ENCODE assay signal across 22 mouse cellular contexts in the genomic region with DNA sequence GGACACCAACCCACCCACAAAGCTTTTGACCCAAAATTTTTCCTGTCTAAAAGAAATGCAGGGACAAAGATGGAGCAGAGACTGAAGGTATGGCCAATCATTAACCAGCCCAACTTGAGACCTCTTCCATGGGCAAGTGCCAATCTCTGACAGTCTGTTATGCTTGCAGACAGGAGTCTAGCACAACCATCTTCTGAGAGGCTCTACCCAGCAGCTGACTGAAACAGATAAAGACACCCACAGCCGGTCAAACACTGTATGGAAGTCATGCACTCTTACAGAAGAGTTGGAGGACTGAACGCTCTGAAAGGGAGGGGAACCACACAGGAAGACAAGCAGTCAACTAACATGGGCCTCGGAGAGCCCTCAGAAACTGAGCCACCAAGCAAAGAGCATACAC. TPM values are rescaled to one million over a fixed set of nuclear protein-coding genes. Genes with fewer than 3 reads are reported as not detected.
A peak's percentile ranks its signal among the peaks of the same experiment; 100 is the strongest.
DNase-seq lines count a peak whose midpoint lies in the region; ATAC-seq and TF ChIP-seq lines count a peak whose summit lies in the region.
"Had no signal": no experiment of that assay in that cellular context is flagged by ENCODE, and none has a peak within 500 bp of the region (broad histone marks: within the 10 kb centered on the region; RNA-seq: fewer than 3 reads in every experiment).

No protein-coding gene starts in this region.

- no peak for ATAC-seq in kidney, embryonic 14.5 days (ENCODE audit: low FRiP score, low TSS enrichment)
- ATAC-seq in liver, embryonic 11.5 days (replicated peaks; ENCODE audit: low FRiP score), result peak; percentile 43; the same call in 1 of the 2 replicates
- ATAC-seq in megakaryocyte-erythroid progenitor cell, adult 5-6 weeks (replicated peaks; ENCODE audit: low FRiP score, low TSS enrichment, poor library complexity, severe bottlenecking), result peak; percentile 74
- ATAC-seq: intestine, embryonic 16.5 days; Patski had no signal

- H3K4me1 ChIP-seq in kidney, adult 2 months (ENCODE audit: control insufficient read depth, insufficient read depth, low read length), result no peaks in the 10 kb centered on the region
- H3K4me1 ChIP-seq in kidney, embryonic 14.5 days (ENCODE audit: control insufficient read depth, insufficient read depth, low read length), result no peaks in the 10 kb centered on the region
- H3K4me1 ChIP-seq in MEL (ENCODE audit: control insufficient read depth in 1 of 2, insufficient read depth in 2 of 2, low read length in 2 of 2), result peaks cover 35 to 60% of the 10 kb centered on the region in 2 experiments
- no peaks in the 10 kb centered on the region for H3K4me1 ChIP-seq in liver, embryonic 11.5 days (replicated peaks; ENCODE audit: control insufficient read depth, insufficient read depth, low read length)
- H3K4me1 ChIP-seq in cerebellum, adult 2 months (ENCODE audit: control insufficient read depth, insufficient read depth, low read length), result no peaks in the 10 kb centered on the region
- H3K4me1 ChIP-seq: embryonic facial prominence, embryonic 15.5 days; forebrain, embryonic 12.5 days; hindbrain, embryonic 13.5 days; midbrain, embryonic 10.5 days had no signal

- H3K36me3 ChIP-seq in kidney, adult 2 months (ENCODE audit: control insufficient read depth, insufficient read depth, low read length), result no peaks in the 10 kb centered on the region
- H3K36me3 ChIP-seq in kidney, embryonic 14.5 days (ENCODE audit: control insufficient read depth, insufficient read depth, low read length), result no peaks in the 10 kb centered on the region
- peaks cover 0 to 67% of the 10 kb centered on the region in 2 experiments; a peak in 2 of 4 replicates for H3K36me3 ChIP-seq in MEL (ENCODE audit: control insufficient read depth in 1 of 2, insufficient read depth in 2 of 2, low read length in 2 of 2)
- H3K36me3 ChIP-seq in liver, embryonic 11.5 days (ENCODE audit: control insufficient read depth, insufficient read depth, low read length), result no peaks in the 10 kb centered on the region
- H3K36me3 ChIP-seq: embryonic facial prominence, embryonic 15.5 days; forebrain, embryonic 12.5 days; hindbrain, embryonic 13.5 days; midbrain, embryonic 10.5 days had no signal

- no peak overlapping the region for H3K9ac ChIP-seq in kidney, embryonic 14.5 days (ENCODE audit: low read depth, low read length)
- peak overlapping the region; percentile 55 for H3K9ac ChIP-seq in MEL (ENCODE audit: control insufficient read depth, low read depth, low read length, poor library complexity, severe bottlenecking)
- H3K9ac ChIP-seq in liver, embryonic 11.5 days (ENCODE audit: low read depth, low read length), result no peak overlapping the region
- H3K9ac ChIP-seq: embryonic facial prominence, embryonic 15.5 days; forebrain, embryonic 12.5 days; hindbrain, embryonic 13.5 days had no signal

- TF ChIP-seq EP300 in MEL (IDR thresholded peaks at IDR 0.05; ENCODE audit: low read depth in 1 of 2, low read length in 2 of 2), result peak in 1 of 2 experiments; percentile 72; a peak in 3 of 4 replicates

- DNase-seq in kidney, adult 2 months, result peak; percentile 47
- DNase-seq in MEL (ENCODE audit: low read depth, low spot score), result peak; percentile 86
- DNase-seq in liver, embryonic 11.5 days (ENCODE audit: low spot score), result no peak
- no peak for DNase-seq in adrenal gland, postnatal 25 days
- no peak for DNase-seq in cerebellum, adult 2 months
- DNase-seq: cerebellum, postnatal 10 days; embryo, embryonic 11 days; gastrocnemius, postnatal 25 days; heart, postnatal 14 days; thymus, postnatal 36 days had no signal

- no peaks in the 10 kb centered on the region for H3K9me3 ChIP-seq in kidney, embryonic 14.5 days (ENCODE audit: control insufficient read depth, low read length)
- no peaks in the 10 kb centered on the region for H3K9me3 ChIP-seq in MEL (replicated peaks; ENCODE audit: insufficient read depth, low read length)
- no peaks in the 10 kb centered on the region for H3K9me3 ChIP-seq in liver, embryonic 11.5 days (ENCODE audit: control insufficient read depth, low read length)
- H3K9me3 ChIP-seq: embryonic facial prominence, embryonic 15.5 days; forebrain, embryonic 12.5 days; hindbrain, embryonic 13.5 days; midbrain, embryonic 10.5 days had no signal

- TF ChIP-seq POLR2A in kidney, adult 2 months (IDR thresholded peaks at IDR 0.05; ENCODE audit: low read depth, low read length), result no peak
- TF ChIP-seq POLR2A in MEL (IDR thresholded peaks at IDR 0.05; ENCODE audit: control insufficient read depth in 1 of 2, insufficient read depth in 1 of 2, low read depth in 1 of 2, low read length in 2 of 2, poor library complexity in 1 of 2), result no peak; a peak in 1 of 4 replicates
- TF ChIP-seq POLR2A in cerebellum, adult 2 months (IDR thresholded peaks at IDR 0.05; ENCODE audit: borderline replicate concordance, insufficient read depth, low read length), result no peak

- no peak overlapping the region for H3K27ac ChIP-seq in kidney, adult 2 months (ENCODE audit: insufficient read depth, low read depth, low read length)
- H3K27ac ChIP-seq in kidney, embryonic 14.5 days (ENCODE audit: low read depth, low read length), result no peak overlapping the region
- H3K27ac ChIP-seq in MEL (ENCODE audit: control insufficient read depth, low read depth, low read length), result peak overlapping the region; percentile 86
- H3K27ac ChIP-seq in liver, embryonic 11.5 days (ENCODE audit: low read depth, low read length), result no peak overlapping the region
- no peak overlapping the region for H3K27ac ChIP-seq in cerebellum, adult 2 months (ENCODE audit: insufficient read depth, low read length)
- H3K27ac ChIP-seq: embryonic facial prominence, embryonic 15.5 days; forebrain, embryonic 12.5 days; hindbrain, embryonic 13.5 days; left cerebral cortex, adult 2 months; midbrain, embryonic 10.5 days had no signal

- H3K4me2 ChIP-seq in kidney, embryonic 14.5 days (replicated peaks; ENCODE audit: low read depth, low read length), result no peak overlapping the region
- H3K4me2 ChIP-seq in liver, embryonic 11.5 days, result no peak overlapping the region
- H3K4me2 ChIP-seq: embryonic facial prominence, embryonic 15.5 days; forebrain, embryonic 12.5 days; heart, embryonic 11.5 days; hindbrain, embryonic 13.5 days had no signal

- H3K27me3 ChIP-seq in kidney, adult 2 months (replicated peaks; ENCODE audit: control insufficient read depth, insufficient read depth, low read length), result no peaks in the 10 kb centered on the region
- no peaks in the 10 kb centered on the region for H3K27me3 ChIP-seq in kidney, embryonic 14.5 days (ENCODE audit: control insufficient read depth, insufficient read depth, low read length)
- H3K27me3 ChIP-seq in MEL (ENCODE audit: control insufficient read depth in 1 of 2, insufficient read depth in 2 of 2, low read length in 2 of 2), result no peaks in the 10 kb centered on the region
- no peaks in the 10 kb centered on the region for H3K27me3 ChIP-seq in liver, embryonic 11.5 days (replicated peaks; ENCODE audit: control insufficient read depth, insufficient read depth, low read length)
- no peaks in the 10 kb centered on the region for H3K27me3 ChIP-seq in cerebellum, adult 2 months (ENCODE audit: control insufficient read depth, insufficient read depth, low read length)
- H3K27me3 ChIP-seq: embryonic facial prominence, embryonic 15.5 days; forebrain, embryonic 12.5 days; hindbrain, embryonic 13.5 days had no signal

- no peak for TF ChIP-seq CTCF in kidney, adult 2 months (conservative IDR thresholded peaks at IDR 0.05; ENCODE audit: insufficient read depth, insufficient read length, low read depth, low read length)
- TF ChIP-seq CTCF in MEL (IDR thresholded peaks at IDR 0.05 in 2 of 3, conservative IDR thresholded peaks at IDR 0.05 in 1 of 3; ENCODE audit: control insufficient read depth in 1 of 3, insufficient read depth in 1 of 3, low read depth in 2 of 3, low read length in 3 of 3, poor library complexity in 1 of 3, severe bottlenecking in 1 of 3), result no peak
- no peak for TF ChIP-seq CTCF in cerebellum, adult 2 months (IDR thresholded peaks at IDR 0.05; ENCODE audit: borderline replicate concordance, insufficient read depth, low read depth, low read length)

- no peaks in the 10 kb centered on the region for H3K79me2 ChIP-seq in MEL (ENCODE audit: control insufficient read depth, insufficient read depth, low read length, poor library complexity)

- no peak overlapping the region for H3K4me3 ChIP-seq in kidney, adult 2 months (ENCODE audit: insufficient read depth, low read depth, low read length)
- no peak overlapping the region for H3K4me3 ChIP-seq in kidney, embryonic 14.5 days (ENCODE audit: low read length)
- peak overlapping the region in 1 of 2 experiments; percentile 34; a peak in 2 of 4 replicates for H3K4me3 ChIP-seq in MEL (ENCODE audit: control insufficient read depth in 1 of 2, insufficient read depth in 1 of 2, low read depth in 2 of 2, low read length in 2 of 2)
- no peak overlapping the region for H3K4me3 ChIP-seq in liver, embryonic 11.5 days (ENCODE audit: low read depth, low read length)
- no peak overlapping the region for H3K4me3 ChIP-seq in cerebellum, adult 2 months (replicated peaks; ENCODE audit: insufficient read depth, low read depth, low read length)
- H3K4me3 ChIP-seq: embryonic facial prominence, embryonic 15.5 days; forebrain, embryonic 12.5 days; hindbrain, embryonic 13.5 days; left cerebral cortex, adult 2 months; midbrain, embryonic 10.5 days had no signal

- no peak for TF ChIP-seq RAD21 in MEL (IDR thresholded peaks at IDR 0.05; ENCODE audit: low read depth, low read length)

- 86% methylated on average over 3 of the region's 3 CpGs for WGBS in kidney, adult 2 months
- 86% methylated on average over 3 of the region's 3 CpGs for WGBS in kidney, embryonic 14.5 days
- WGBS in liver, embryonic 11.5 days, result 64% methylated on average over 3 of the region's 3 CpGs
- 87% methylated on average over 3 of the region's 3 CpGs for WGBS in cerebellum, adult 2 months

TF ChIP-seq in MEL, 35 proteins besides CTCF, POLR2A, EP300 and RAD21 (continues in another document):
- TF ChIP-seq TAL1 (IDR thresholded peaks at IDR 0.05; ENCODE audit: low read length) (peak; percentile 92), ELF1 (IDR thresholded peaks at IDR 0.05; ENCODE audit: low read depth, low read length) (no peak), BHLHE40 (IDR thresholded peaks at IDR 0.05; ENCODE audit: borderline replicate concordance, low read depth, low read length) (no peak), TCF12 (IDR thresholded peaks at IDR 0.05; ENCODE audit: low read depth, low read length) (peak; percentile 57; the same call in 1 of the 2 replicates)

RNA-seq across cellular contexts. Expression of gene Gda, which starts 36.7 kb away (rescaled TPM):
- polyA plus RNA-seq in kidney, adult 2 months (2012; rRNA removed), result 1.1 and 1.4 TPM in 2 replicates
- polyA plus RNA-seq in kidney, embryonic 14.5 days (2014; fragmentation: Nextera tagmentation; extraction: Ambion mirVana), result 0.24 TPM in 1 of 2 replicates, not detected in the other
- 2.6 and 2.9 TPM in 2 replicates for total RNA-seq in MEL (2012; rRNA removed)
- under 1 TPM in 1 of 2 experiments, not detected in 1; 0.38 TPM for polyA plus RNA-seq in MEL (2012; ENCODE audit: insufficient read depth in 1 of 2, insufficient read length in 2 of 2, low read depth in 1 of 2, low replicate concordance in 2 of 2, missing spikeins in 1 of 2)
- 0.40 and 0.44 TPM in 2 replicates for polyA plus RNA-seq in liver, embryonic 11.5 days (2014; fragmentation: Nextera tagmentation; extraction: Ambion mirVana)
- total RNA-seq in megakaryocyte-erythroid progenitor cell, adult 5-6 weeks (2014; fragmentation: Nextera tagmentation), result 7.3 and 12.5 TPM in 2 replicates
- total RNA-seq in megakaryocyte-erythroid progenitor cell, adult 5-6 weeks (2017), result 7.7 and 8.4 TPM in 2 replicates
- 14.6 and 22.7 TPM in 2 replicates for total RNA-seq in adrenal gland, postnatal 25 days (2021)
- polyA plus RNA-seq in cerebellum, adult 2 months (2012; rRNA removed), result 0.92 and 1.3 TPM in 2 replicates
- polyA plus RNA-seq: heart, embryonic 11.5 days; limb, embryonic 11.5 days; midbrain, embryonic 10.5 days; neural tube, embryonic 11.5 days had no signal

Comparison
In these comparisons a context has a peak if more than half of its experiments do, and no peak if none do; other contexts are left out.
1. DNase-seq: peak in kidney, adult 2 months (single experiment) and MEL (single experiment); none in liver, embryonic 11.5 days (single experiment), adrenal gland, postnatal 25 days (single experiment) and cerebellum, adult 2 months (0 of 2).